Mouse (Mus musculus) megakaryocyte, embryonic 14.5 days (primary cell): ENCODE results near the gene Serhl.

Source experiments
- FLI1 ChIP-seq: IDR thresholded peaks from 2 replicates; pipeline ENCODE4 v1.6.1; 2012; ENCODE audit warnings: low read length, inconsistent platforms, mixed read lengths
- GATA1 ChIP-seq: IDR thresholded peaks from 3 replicates; pipeline ENCODE4 v1.6.1; 2012; ENCODE audit warnings: mixed read lengths, low read length, inconsistent platforms, borderline replicate concordance

DNA sequence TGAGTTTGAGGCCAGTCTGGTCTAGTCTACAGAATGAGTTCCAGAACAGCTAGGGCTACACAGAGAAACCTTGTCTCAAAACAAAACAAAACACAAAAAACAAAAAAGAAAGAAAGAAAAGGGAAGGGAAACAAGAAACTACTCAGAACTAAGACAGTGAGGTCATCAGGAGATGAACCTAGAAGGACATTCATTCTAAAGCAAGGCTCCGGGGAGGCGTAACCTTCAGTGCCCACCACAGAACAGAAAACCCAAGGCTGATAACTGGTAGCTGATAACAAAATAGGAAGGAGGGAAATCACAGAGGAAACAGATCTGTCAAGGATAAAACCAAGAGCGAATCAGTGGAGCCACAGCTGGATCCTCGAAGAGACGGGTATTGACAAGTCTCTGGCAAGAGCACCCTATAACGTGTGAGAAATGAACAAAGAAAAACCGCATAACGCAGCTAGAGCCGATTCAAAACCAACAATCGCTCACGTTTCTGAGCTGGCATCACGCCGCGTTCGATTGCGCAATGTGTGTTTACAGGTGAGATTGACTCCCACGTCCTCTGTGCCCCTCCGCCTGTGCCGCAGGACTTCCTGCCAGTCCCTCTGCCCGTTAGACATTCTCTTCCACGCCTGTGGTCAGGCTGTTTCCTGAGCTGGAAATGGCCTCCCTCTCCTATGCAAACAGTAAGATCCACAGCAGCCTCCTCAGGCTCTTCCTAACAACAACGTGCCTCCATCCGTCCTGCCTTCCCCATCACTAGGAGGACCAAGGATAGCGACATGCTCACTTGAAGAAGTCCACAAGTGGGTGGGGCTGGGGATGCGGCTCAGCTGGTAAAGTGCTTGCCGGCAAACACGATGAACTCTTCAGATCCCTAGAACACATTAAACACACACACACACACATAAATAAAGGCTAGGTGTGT lies 13.4 kb upstream of the Serhl start:
- no peak for TF ChIP-seq GATA1
- TF ChIP-seq FLI1, result no peak
